Mouse (Mus musculus): ENCODE measurements at regions not wholly inside any gene's neighbourhood (a gene's known extent, or its start where the extent isn't known, plus 50 kb on each side); places are given as distances from the start of the nearest gene placed in this dataset.

DNA sequence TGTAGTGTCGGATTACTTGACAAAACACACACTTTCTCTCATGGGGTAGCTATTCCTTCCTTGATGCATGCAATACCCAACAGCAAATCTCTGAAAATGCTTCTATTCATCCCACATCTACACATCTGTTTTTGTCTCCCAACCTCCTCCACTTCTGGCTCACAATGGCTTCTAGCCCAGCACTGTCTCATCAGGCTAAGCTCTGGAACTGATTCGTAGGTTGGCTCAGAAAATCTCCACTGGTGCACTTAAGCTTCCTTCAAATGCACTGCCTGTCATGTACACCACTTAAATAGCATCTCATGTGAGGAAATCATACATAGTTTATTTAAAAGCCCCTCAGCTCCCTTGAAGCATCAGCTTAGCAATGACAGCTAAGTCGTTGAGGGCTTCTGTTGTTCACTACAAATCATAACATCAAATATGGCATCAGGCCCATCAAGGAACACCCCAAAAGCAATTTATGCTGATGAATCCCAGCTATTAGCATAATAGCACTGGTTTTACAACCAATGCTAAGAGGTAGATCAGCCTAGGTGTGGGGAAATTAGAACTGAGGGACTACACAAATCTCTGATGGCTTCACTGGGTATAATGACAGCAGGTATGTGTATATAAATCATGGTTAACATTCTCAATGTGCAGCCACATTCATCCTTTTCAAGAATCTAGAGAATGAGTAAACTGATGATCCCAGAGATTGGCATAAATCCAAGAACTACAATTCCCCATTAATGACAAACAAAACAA is 103.5 kb upstream of the Tusc1 start:
- no peak for DNase-seq

GRCm38 (mm10) chr4:93437386-93438130 is 102.2 kb upstream of the Tusc1 start:
- DNase-seq: no peak

- no peak for DNase-seq
Measured at GRCm38 (mm10) chr4:93412695-93413094, 77.4 kb upstream of the Tusc1 start.

DNA sequence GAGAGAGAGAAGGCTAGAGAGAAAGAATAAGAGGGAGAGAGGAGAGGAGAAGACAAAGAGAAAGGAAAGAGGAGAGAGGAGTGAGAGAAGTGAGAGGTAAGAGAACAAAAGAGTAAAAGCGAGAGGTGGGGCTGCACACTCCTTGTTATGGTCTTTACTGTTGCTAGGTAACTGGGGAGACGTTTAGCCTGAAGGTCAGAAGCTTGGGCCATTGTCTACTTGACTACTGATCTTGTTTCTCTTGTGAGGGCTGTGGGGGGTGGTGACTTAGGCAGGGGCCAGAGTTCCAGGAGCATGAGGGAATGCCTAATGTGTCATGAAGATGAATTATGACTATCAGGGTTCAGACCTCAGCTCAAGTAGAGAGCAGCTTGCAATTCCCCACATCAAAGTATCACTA is 71.6 kb upstream of the Tusc1 start:
- DNase-seq: no peak

DNA sequence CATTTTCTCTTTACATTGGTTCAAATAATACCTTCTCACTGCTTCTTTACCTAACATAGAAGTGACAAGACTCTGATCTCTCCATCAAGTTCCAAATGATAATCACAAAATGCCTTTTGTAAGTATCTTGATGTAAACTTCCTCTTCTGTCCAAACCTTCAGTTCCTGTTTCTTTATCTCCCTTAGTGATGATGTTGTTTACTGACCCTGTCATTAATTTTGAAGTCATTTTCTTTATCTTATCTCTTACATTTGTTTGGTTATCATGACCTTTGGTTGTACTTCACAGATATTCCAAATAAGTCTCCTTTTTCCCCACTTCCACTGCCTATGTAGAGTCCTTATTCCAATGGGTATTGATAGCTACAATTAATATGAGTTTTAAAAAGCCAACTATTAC is 65.3 kb upstream of the Tusc1 start:
- DNase-seq: no peak
